Mouse (Mus musculus) T-cell, adult 2 months (primary cell): ENCODE data around the gene Olig1.

Source experiments
- DNase-seq: peaks from one replicate; pipeline ENCODE4 v3.0.0; 2022; ENCODE audit warnings: low spot score

Olig1 gene

DNA sequence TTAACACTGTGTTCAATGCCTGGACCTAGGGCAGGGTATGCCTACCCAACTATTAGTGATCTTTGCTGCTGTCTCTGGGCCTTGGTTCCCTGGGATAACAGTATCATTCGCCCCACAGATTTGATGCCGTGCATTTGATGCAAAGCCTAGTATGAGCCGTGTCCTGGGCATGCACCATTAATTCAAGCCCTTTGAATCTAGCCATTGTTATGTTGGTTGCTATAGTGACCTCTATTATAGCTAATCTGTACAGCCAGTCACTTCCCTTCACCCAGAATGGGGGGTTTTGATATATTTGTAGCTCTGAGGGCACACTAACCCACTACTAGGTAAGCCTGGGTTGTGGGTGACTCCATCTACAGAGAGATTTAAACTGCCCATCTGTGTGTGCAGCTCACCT lies 40.3 kb downstream of the Olig1 start:
- no peak for DNase-seq

DNA sequence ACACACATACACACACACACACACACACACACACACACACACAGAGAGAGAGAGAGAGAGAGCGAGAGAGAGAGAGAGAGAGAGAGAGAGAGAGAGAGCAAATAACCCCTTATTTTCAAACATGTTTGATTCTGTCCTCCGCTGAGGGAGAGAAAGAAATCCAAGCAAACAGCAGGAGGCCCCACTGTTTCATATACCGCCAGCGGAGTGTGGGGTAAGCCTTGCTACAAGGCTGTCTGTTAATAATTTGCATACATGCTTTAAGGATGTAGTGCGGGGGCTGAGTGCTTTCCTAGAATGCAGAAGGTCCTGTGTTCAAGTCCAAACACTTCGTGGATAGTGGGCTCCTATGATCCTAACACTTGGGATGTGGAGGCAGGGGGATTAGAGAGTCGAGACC lies 43.3 kb downstream of the Olig1 start:
- DNase-seq, result no peak

DNA sequence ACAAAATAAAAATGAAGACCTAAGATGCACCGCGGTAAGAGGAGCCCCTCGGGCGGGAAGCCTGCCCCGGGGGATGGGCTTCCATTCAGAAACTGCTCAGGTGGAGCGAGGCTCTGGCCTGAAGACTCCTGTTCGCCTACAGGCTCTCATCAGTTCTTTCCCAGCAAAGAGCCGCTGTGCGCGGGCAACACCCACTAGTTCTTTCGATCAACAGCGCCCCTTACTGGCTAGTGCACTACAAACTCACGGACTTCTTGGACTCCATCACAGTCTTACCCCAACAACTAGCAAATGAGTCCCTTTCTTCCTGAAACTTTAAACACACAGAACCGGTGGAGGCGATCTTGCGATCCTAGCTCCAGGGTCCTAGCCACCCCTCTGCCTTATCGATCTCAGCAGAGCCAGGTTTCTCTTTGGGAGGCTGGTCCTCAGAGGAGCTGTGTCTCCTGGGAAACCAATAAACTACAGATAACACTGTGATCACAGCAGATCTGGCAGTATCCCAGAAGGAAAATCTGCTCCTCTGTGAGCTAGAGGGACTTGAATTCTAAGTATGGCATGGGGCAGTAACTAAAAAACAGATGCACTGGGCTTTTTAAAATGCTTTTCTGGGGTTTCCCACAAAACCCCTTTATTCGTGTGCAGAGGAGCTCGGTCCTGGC lies 44.7 kb downstream of the Olig1 start:
- DNase-seq, result peak; percentile 34

DNA sequence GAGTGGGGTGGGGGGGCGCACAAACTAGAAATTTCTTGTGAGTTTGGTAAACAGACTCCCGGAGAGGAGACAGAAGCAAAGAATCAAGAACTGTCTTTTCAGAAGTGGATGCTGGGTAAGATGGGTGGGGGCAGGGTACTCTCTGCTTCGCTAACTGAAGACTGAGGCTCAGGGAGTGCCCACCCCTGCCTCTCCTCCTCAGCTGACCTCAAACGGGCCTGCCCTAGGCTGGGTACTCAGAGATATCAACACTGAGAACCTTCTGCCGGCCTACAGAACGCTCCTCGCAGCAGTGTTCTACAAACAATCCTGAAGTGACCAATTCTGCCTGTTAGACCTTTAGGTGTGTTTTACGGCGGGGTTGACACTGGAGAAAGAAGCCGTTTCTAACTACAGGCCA lies 50.6 kb downstream of the Olig1 start:
- no peak for DNase-seq

DNA sequence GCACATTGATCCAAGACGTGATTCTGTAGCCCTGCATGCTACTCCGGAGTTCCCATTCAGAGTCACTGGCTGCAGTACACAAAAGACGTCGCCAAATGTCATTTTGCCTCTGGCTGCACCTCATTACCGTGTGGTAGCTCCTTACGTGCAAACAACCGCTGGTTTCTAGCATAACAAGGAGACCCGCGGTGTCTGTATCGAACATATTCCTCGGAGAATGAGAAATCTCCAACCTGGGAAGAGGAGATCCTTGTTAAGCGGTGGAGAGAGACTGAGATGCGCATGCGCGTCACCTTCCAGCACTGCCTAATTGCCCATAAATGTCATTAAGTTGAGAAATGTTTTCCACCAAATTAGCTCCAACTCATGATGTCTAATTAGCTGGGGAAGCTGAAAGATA lies 51.0 kb downstream of the Olig1 start:
- no peak for DNase-seq
